Mouse (Mus musculus) gastrocnemius, adult 2 months (tissue): ENCODE data around the gene Pnpla6. TPM values are rescaled to one million over a fixed set of nuclear protein-coding genes. Genes with fewer than 3 reads are reported as not detected.

Source experiments
- DNase-seq: peaks from one replicate; pipeline ENCODE4 v3.0.0; 2022
- H3K27ac ChIP-seq: fragments of 200-600 bp; 2 replicates; pipeline ENCODE4 v1.8.1; 2022; ENCODE audit warnings: mild to moderate bottlenecking
- H3K4me3 ChIP-seq: fragments of 200-600 bp; 2 replicates; pipeline ENCODE4 v1.8.1; 2022; ENCODE audit warnings: mild to moderate bottlenecking, moderate library complexity
- CTCF ChIP-seq: fragments of 200-600 bp; IDR thresholded peaks from 2 replicates; pipeline ENCODE4 v1.8.1; 2022; ENCODE audit warnings: antibody characterized with exemption, mild to moderate bottlenecking, moderate library complexity
- intact Hi-C: fragments of 180-260 bp; cut with DNase I; formaldehyde crosslinking; loops from one replicate; pipeline ENCODE4 v1.15.1; 2025
- total RNA-seq, 2 experiments: library from RNA; stranded (reverse); gene quantifications; 2 replicates each; pipeline ENCODE4 v1.2.3; 2021

The Pnpla6 gene
- total RNA-seq, 2 experiments from 2014 or later = 8.7 to 9.3 TPM

DNA sequence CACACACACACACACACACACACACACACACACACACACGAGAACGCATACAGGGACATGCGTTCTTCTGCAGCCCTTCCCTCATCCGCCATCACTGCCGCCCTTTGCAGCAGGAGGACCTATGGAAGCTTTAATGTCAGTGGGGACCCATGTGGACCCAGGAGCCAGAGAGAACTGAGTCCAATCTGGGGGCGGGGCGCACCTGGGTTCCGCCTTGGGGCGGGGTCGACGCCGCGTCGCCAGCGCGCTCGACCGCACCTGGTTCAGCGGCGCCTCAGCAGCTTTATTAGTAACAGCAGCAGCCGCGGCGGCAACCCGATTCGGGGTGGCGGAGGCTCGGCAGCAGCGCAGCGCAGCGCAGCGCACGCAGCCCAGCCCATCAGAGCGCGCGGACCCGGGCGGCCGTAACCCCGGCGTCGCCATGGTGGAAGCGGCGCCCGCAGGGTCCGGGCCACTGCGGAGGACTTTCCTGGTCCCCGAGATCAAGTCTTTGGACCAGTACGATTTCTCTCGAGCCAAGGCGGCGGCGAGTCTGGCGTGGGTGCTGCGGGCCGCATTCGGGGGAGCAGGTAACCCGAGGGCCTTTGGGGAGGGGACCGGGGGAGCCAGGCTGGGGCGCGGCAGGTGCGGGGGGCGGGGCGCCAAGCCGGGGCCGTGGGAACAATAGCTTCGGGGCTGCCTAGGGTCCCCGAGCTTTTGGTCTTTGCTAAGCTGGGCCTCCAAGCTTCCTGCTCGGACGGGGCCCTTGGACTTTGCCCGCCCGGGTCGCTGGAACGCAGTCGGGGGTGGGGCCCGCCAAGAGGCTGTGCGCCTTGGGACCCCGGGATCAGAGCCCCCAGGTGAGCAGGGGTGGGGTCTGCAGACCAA lies 72.4 kb downstream of the Pnpla6 start:
- intact Hi-C loops = no loop called here
- no peak for TF ChIP-seq CTCF
- Histone ChIP-seq H3K27ac (no peak overlapping the region), H3K4me3 (peak overlapping the region; percentile 76)
- DNase-seq = no peak

GRCm38 (mm10) chr8:3588258-3588633 lies 73.1 kb downstream of the Pnpla6 start:
- Histone ChIP-seq H3K27ac (no peak overlapping the region), H3K4me3 (peak overlapping the region; percentile 76)
- intact Hi-C loops = no loop called here
- no peak for DNase-seq
- no peak for TF ChIP-seq CTCF

DNA sequence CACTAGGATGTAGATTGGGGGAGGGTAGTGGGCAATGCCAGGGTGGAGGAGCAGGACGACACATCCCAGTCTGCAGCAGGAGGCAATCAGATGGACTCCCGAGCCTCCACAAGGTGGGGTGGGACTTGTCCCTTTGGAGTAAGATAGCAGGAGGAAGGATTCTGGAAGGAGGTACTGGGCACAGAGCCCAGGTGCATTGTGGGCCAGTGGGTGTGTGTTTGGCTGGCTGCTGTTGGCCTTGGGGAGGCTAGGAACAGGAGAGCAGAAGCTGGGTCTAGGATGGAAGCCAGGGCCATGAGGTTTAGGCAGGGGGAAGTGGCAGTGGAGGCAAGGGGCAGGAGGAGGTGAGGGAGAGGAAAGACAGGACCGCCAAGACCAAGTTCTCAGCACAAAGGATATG lies 78.3 kb downstream of the Pnpla6 start:
- Histone ChIP-seq H3K4me3 (no peak overlapping the region), H3K27ac (no peak overlapping the region)
- intact Hi-C loops = no loop called here
- TF ChIP-seq CTCF = no peak
- DNase-seq = no peak

Other genes starting within 250 kb of the Pnpla6 start
- gene Insr, start 235.8 kb upstream of the Pnpla6 start, total RNA-seq = 10 to 100 TPM; 54.4 to 63.5 TPM
- not detected for gene A430078G23Rik, start 162.0 kb upstream of the Pnpla6 start, total RNA-seq
- gene Arhgef18, start 122.4 kb upstream of the Pnpla6 start, total RNA-seq = 10 to 100 TPM in 1 of 2 experiments, 1 to 10 TPM in 1; 6.9 to 11.8 TPM
- 1 to 10 TPM; 2.3 to 2.6 TPM for gene Pex11g, start 47.7 kb upstream of the Pnpla6 start, total RNA-seq
- not detected for gene Tex45, start 44.5 kb upstream of the Pnpla6 start, total RNA-seq
- gene Zfp358, start 22.2 kb upstream of the Pnpla6 start, total RNA-seq = 10 to 100 TPM; 30.8 to 39.3 TPM
- gene Mcoln1, start 14.9 kb upstream of the Pnpla6 start, total RNA-seq = 10 to 100 TPM; 23.5 to 24.9 TPM
- not detected for gene C330021F23Rik, start 52.6 kb downstream of the Pnpla6 start, total RNA-seq
- under 1 TPM; 0.22 to 0.33 TPM for gene Camsap3, start 71.9 kb downstream of the Pnpla6 start, total RNA-seq
- 10 to 100 TPM; 11.0 to 11.3 TPM for gene Xab2, start 105.9 kb downstream of the Pnpla6 start, total RNA-seq
- gene Pet100, start 106.2 kb downstream of the Pnpla6 start, total RNA-seq = 10 to 100 TPM; 87.7 to 92.0 TPM
- not detected for gene Pcp2, start 110.2 kb downstream of the Pnpla6 start, total RNA-seq
- 1 to 10 TPM; 2.7 to 5.5 TPM for gene Stxbp2, start 115.6 kb downstream of the Pnpla6 start, total RNA-seq
- 1 to 10 TPM in 1 of 2 experiments, under 1 TPM in 1; 0.87 to 3.0 TPM for gene Retn, start 140.4 kb downstream of the Pnpla6 start, total RNA-seq
- not detected for gene Mcemp1, start 150.4 kb downstream of the Pnpla6 start, total RNA-seq
- gene Fcor, start 157.0 kb downstream of the Pnpla6 start, total RNA-seq = not detected
- gene Trappc5, start 160.9 kb downstream of the Pnpla6 start, total RNA-seq = 10 to 100 TPM; 18.2 to 20.7 TPM
- gene Fcer2a, start 178.8 kb downstream of the Pnpla6 start, total RNA-seq = not detected
- gene Clec4g, start 205.3 kb downstream of the Pnpla6 start, total RNA-seq = not detected
- gene Cd209a, start 233.6 kb downstream of the Pnpla6 start, total RNA-seq = under 1 TPM; 0.50 to 0.71 TPM